Mouse (Mus musculus) forebrain, embryonic 14.5 days (tissue): ENCODE data around the gene Hhatl. TPM values are rescaled to one million over a fixed set of nuclear protein-coding genes. Genes with fewer than 3 reads are reported as not detected.
A peak's percentile ranks its signal among the peaks of the same experiment; 100 is the strongest.

ENCODE experiments used
- ATAC-seq: fragments of 200-750 bp; cut with Nextera tagmentation; 2 replicates; pipeline ENCODE4 v1.8.0; 2017; ENCODE audit warnings: mild to moderate bottlenecking, moderate library complexity
- DNase-seq: peaks from one replicate; pipeline ENCODE4 v3.0.0-alpha.2; 2015; ENCODE audit warnings: low spot score
- H3K27ac ChIP-seq: fragments of 300-500 bp; sonication (generic); 2 replicates; pipeline ENCODE4 v1.5.1; 2014; ENCODE audit warnings: low read depth, mild to moderate bottlenecking, control low read depth, low read length, moderate library complexity
- H3K27me3 ChIP-seq: fragments of 300-500 bp; sonication (generic); replicated peaks from 2 replicates; pipeline ENCODE4 v1.6.1; 2014; ENCODE audit warnings: low read length, control low read depth, mixed read lengths; ENCODE audit not compliant: control insufficient read depth, insufficient read depth
- H3K36me3 ChIP-seq: fragments of 300-500 bp; sonication (generic); 2 replicates; pipeline ENCODE4 v1.6.1; 2014; ENCODE audit warnings: low read length, control low read depth; ENCODE audit not compliant: control insufficient read depth, insufficient read depth
- H3K4me1 ChIP-seq: fragments of 300-500 bp; sonication (generic); 2 replicates; pipeline ENCODE4 v1.6.1; 2014; ENCODE audit warnings: antibody characterized with exemption, low read length, control low read depth; ENCODE audit not compliant: control insufficient read depth, insufficient read depth
- H3K4me2 ChIP-seq: fragments of 300-500 bp; sonication (generic); 2 replicates; pipeline ENCODE4 v1.6.1; 2014; ENCODE audit warnings: mild to moderate bottlenecking, control low read depth, low read length
- H3K4me3 ChIP-seq: fragments of 300-500 bp; sonication (generic); 2 replicates; pipeline ENCODE4 v1.5.1; 2014; ENCODE audit warnings: low read depth, low read length, control low read depth
- H3K9ac ChIP-seq: fragments of 300-500 bp; sonication (generic); 2 replicates; pipeline ENCODE4 v1.6.1; 2014; ENCODE audit warnings: mild to moderate bottlenecking, low read length, control low read depth, moderate library complexity
- H3K9me3 ChIP-seq: fragments of 300-500 bp; sonication (generic); replicated peaks from 2 replicates; pipeline ENCODE4 v1.6.1; 2016; ENCODE audit warnings: low read length, control low read depth, mixed read lengths; ENCODE audit not compliant: control insufficient read depth
- WGBS: fragments of 180-500 bp; shearing (Covaris S2); extraction: QIAGEN DNeasy Blood & Tissue Kit; methylation state at CpG from one replicate; pipeline ENCODE4 v1.1.7; 2014; 5-methylcytosine and 5-hydroxymethylcytosine counted together
- polyA plus RNA-seq: library from polyadenylated mRNA; unstranded; fragments of >200 nt; fragmentation: Nextera tagmentation; extraction: Ambion mirVana; gene quantifications from 2 replicates; pipeline ENCODE4 v1.2.1, GENCODE M21; 2014

Gene Hhatl
- polyA plus RNA-seq, 1 experiment from 2014 or later, result not detected

DNA sequence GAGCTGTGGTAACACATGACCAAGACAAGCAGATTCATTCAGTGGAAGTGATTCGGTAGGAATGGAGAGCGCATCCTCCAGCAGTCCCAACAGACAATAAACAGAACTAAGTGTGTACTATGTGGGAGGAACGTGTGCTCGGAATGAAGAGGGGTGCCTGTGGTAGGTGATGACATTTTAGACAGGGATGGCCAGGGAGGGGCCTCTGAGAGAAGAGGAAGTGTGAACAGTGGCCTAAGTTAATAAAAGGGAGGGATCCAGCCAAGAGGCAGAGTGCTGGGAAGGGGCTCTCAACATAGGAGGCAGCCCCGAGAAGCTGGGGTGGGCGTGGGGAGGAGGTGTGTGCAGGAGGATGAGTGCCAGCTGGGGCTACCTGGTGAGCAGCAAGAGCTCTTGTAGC, 36.0 kb upstream of the Hhatl start:
- Histone ChIP-seq H3K36me3 (no peaks in the 10 kb centered on the region), H3K4me1 (peaks cover 4% of the 10 kb centered on the region; the same call in 1 of the 2 replicates), H3K4me2 (no peak overlapping the region), H3K27me3 (no peaks in the 10 kb centered on the region), H3K4me3 (no peak overlapping the region), H3K27ac (no peak overlapping the region), H3K9ac (no peak overlapping the region), H3K9me3 (no peaks in the 10 kb centered on the region)
- ATAC-seq, result no peak
- WGBS, result 82% methylated on average over 6 of the region's 6 CpGs
- no peak for DNase-seq

DNA sequence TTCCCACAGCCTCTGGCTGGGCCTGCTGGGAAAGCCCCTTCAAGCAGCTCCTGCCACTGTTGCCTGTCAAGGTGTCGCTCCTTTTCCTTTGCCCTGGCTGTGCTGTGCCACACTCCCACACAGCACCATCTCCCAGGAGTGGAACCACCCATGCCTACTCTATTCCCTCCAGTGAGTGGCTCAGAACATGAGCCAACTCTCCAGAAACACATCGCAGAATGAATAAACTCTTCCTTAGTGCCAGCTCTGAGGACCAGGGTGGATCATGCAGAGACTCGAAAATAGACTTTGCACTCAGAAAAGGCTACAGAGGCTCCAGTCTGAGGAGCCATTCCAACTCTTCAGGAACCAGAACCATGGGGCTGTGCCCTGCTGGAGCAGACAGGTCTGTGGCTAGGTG, 34.0 kb upstream of the Hhatl start:
- H3K27me3 ChIP-seq, result no peaks in the 10 kb centered on the region
- no peak overlapping the region for H3K4me3 ChIP-seq
- H3K4me2 ChIP-seq, result no peak overlapping the region
- WGBS, result 89% methylated on average over 3 of the region's 3 CpGs
- H3K9ac ChIP-seq, result no peak overlapping the region
- no peak for DNase-seq
- H3K9me3 ChIP-seq, result no peaks in the 10 kb centered on the region
- H3K4me1 ChIP-seq, result peaks cover 10% of the 10 kb centered on the region; the same call in 1 of the 2 replicates
- no peak for ATAC-seq
- no peaks in the 10 kb centered on the region for H3K36me3 ChIP-seq
- no peak overlapping the region for H3K27ac ChIP-seq

DNA sequence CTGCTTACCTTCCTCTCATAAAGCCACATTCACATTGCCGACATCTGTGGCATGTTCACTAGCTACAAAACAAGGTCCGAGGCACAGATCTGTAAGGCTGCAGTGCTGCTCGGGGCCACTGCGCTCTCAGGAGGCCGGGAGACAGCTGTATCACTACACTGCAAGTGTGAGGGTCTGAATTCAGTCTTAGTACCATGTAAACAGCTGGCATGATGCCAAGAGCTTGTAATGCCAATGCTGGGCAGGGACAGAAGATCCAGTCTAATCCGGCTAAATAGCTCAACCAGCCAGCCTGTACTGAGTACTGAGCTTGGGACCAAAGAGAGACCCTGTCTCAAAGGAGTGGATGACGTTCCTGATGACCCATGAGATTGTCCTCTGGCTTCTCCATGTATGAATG, 31.7 kb upstream of the Hhatl start:
- 43% methylated on average over 7 of the region's 7 CpGs for WGBS
- Histone ChIP-seq H3K4me1 (peaks cover 10% of the 10 kb centered on the region; the same call in 1 of the 2 replicates), H3K9me3 (no peaks in the 10 kb centered on the region), H3K27ac (no peak overlapping the region), H3K36me3 (no peaks in the 10 kb centered on the region), H3K9ac (no peak overlapping the region), H3K4me2 (no peak overlapping the region), H3K27me3 (no peaks in the 10 kb centered on the region), H3K4me3 (no peak overlapping the region)
- peak; percentile 80 for DNase-seq
- ATAC-seq, result peak; percentile 42

DNA sequence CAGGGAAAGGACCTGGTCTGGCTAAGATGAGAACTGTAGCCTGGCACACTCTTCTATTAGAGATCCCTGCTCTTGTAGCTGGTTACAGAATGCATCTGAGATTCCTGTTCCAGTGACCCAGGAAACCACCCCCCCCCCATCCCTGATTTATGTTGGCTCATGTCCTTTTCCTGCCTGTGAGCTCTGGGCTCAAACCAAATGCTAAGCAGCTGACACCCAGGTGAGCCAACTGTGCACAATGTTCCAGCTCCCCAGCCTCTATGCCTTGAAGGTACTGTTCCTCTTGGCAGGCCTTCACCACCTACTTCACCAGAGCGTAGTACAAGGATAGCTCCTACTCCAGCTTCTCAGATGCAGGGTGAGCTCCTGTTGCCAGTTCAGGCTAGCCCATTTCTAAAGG, 30.7 kb upstream of the Hhatl start:
- Histone ChIP-seq H3K4me2 (no peak overlapping the region), H3K27me3 (no peaks in the 10 kb centered on the region), H3K36me3 (no peaks in the 10 kb centered on the region), H3K27ac (peak overlapping the region; percentile 76), H3K9ac (no peak overlapping the region), H3K9me3 (no peaks in the 10 kb centered on the region), H3K4me1 (peaks cover 10% of the 10 kb centered on the region; the same call in 1 of the 2 replicates), H3K4me3 (no peak overlapping the region)
- ATAC-seq, result peak; percentile 8; the same call in 1 of the 2 replicates
- 74% methylated on average over 1 of the region's 1 CpGs for whole genome bisulfite sequencing
- peak; percentile 28 for DNase-seq

GRCm38 (mm10) chr9:121822585-121822991, 30.3 kb upstream of the Hhatl start:
- Histone ChIP-seq H3K27me3 (no peaks in the 10 kb centered on the region), H3K4me3 (no peak overlapping the region), H3K4me1 (peaks cover 10% of the 10 kb centered on the region; the same call in 1 of the 2 replicates), H3K36me3 (no peaks in the 10 kb centered on the region), H3K9ac (no peak overlapping the region), H3K27ac (peak overlapping the region; percentile 76), H3K9me3 (no peaks in the 10 kb centered on the region), H3K4me2 (no peak overlapping the region)
- DNase-seq (peak; percentile 83), ATAC-seq (peak; percentile 92)
- WGBS, result 44% methylated on average over 6 of the region's 6 CpGs

DNA sequence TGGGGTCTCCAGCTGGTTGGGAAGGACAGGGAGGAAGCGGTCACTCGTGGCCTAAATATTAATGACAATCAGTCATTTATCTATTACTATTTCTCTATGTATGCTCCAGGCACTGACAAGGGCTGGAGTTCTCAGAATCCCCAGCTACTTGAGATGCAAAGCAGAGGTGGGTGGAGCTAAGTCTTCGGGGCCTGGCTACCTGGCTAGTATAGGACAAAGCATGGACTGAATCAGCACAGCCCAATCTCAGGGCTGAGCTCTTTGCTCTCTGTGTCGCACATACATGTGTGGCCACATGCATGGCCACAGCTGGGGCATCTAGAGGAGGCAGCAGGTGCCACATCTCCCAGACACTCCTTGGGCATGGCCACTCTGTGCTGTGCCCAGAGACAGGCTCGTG, 28.5 kb upstream of the Hhatl start:
- Histone ChIP-seq H3K4me3 (no peak overlapping the region), H3K9me3 (no peaks in the 10 kb centered on the region), H3K27me3 (no peaks in the 10 kb centered on the region), H3K9ac (no peak overlapping the region), H3K36me3 (no peaks in the 10 kb centered on the region), H3K4me1 (peaks cover 10% of the 10 kb centered on the region; the same call in 1 of the 2 replicates), H3K27ac (no peak overlapping the region), H3K4me2 (no peak overlapping the region)
- no peak for DNase-seq
- no peak for ATAC-seq
- WGBS, result 73% methylated on average over 5 of the region's 5 CpGs

DNA sequence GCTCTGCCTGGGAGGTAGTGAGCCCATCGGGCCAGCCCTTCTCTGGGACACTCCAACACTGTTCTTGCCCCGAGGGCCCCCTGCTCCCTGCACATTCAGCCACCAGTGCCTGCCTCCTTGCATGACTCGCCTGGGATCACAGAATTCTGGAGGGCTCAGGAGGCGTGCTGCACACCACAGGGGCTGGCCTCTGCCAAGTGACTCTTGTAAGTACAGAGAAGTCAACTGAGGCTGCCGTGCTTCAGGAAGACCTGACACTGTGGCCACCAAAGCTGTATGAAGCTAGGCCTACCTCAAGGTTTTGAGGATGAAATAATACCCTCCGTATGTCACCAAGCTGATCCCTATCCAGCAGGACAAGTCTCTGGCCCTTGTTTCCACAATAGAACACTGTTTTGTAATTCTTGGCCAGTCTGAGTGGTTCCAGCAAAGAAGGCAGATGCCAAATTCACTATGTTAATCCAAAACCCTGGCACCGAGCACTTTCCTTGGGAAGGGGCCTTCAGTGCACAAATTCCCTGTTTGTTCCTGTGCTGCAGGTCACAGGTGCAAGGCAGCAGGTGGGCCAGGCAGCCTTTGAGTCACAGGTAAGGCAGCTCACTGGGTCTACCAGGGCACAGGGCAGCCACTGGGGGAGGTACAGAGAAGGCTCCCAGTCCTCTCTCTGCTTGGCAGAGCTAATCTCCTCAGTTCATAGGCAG, 27.6 kb upstream of the Hhatl start:
- no peak overlapping the region for H3K9ac ChIP-seq
- H3K4me2 ChIP-seq, result no peak overlapping the region
- 56% methylated on average over 7 of the region's 7 CpGs for WGBS
- H3K27me3 ChIP-seq, result no peaks in the 10 kb centered on the region
- ATAC-seq (no peak), DNase-seq (peak; percentile 40)
- H3K27ac ChIP-seq, result 0 out of 2 replicates have a peak overlapping the region, but pooled peaks have one; percentile 1
- no peaks in the 10 kb centered on the region for H3K9me3 ChIP-seq
- H3K4me3 ChIP-seq, result no peak overlapping the region
- H3K36me3 ChIP-seq, result no peaks in the 10 kb centered on the region
- H3K4me1 ChIP-seq, result peaks cover 10% of the 10 kb centered on the region; the same call in 1 of the 2 replicates

DNA sequence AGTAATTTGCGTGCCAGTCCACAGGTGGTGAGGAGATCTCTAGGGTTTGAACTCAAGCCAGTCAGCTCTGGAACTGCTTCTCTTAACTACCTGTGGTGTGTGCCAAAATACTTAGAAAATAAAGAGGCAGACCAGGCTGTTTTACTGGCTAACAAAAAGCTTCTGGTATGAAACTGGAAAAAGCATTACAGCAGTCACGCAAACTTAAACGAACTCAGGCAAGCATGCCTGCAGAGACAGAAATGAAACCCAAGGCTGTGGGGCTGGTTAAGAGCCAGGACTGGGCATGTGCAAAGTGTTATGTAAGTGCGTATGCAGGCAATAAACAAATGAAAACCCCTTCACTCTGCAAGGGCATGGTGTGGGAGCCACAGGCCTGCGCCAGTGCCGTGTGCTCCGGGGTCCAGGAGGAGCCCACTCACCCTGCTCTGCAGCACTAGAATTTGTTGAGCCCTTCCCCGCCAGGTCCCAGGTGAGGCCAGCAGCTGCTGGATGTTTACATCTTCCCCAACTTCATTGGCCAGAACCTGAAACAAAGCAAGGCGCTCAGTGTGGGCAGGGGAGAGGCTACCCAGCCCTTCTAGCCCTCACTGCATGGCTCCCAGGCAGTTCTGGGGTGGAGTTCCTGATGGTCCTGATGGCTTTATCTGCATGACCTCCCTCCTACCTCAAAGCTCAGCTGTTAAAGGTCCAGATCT, 26.9 kb upstream of the Hhatl start:
- 76% methylated on average over 9 of the region's 9 CpGs for WGBS
- no peaks in the 10 kb centered on the region for H3K27me3 ChIP-seq
- DNase-seq (no peak), ATAC-seq (no peak)
- H3K4me1 ChIP-seq, result peaks cover 10% of the 10 kb centered on the region; the same call in 1 of the 2 replicates
- H3K9me3 ChIP-seq, result no peaks in the 10 kb centered on the region
- H3K27ac ChIP-seq, result 0 out of 2 replicates have a peak overlapping the region, but pooled peaks have one; percentile 1
- H3K9ac ChIP-seq, result no peak overlapping the region
- no peak overlapping the region for H3K4me2 ChIP-seq
- no peaks in the 10 kb centered on the region for H3K36me3 ChIP-seq
- H3K4me3 ChIP-seq, result no peak overlapping the region

- H3K4me2 ChIP-seq, result no peak overlapping the region
- DNase-seq (no peak), ATAC-seq (no peak)
- H3K9me3 ChIP-seq, result no peaks in the 10 kb centered on the region
- no peaks in the 10 kb centered on the region for H3K36me3 ChIP-seq
- 83% methylated on average over 6 of the region's 6 CpGs for WGBS
- no peak overlapping the region for H3K9ac ChIP-seq
- peaks cover 7% of the 10 kb centered on the region for H3K4me1 ChIP-seq
- no peaks in the 10 kb centered on the region for H3K27me3 ChIP-seq
- no peak overlapping the region for H3K4me3 ChIP-seq
- H3K27ac ChIP-seq, result no peak overlapping the region
Measured at GRCm38 (mm10) chr9:121815183-121815582, 22.9 kb upstream of the Hhatl start.
